Mouse (Mus musculus) forebrain, embryonic 15.5 days (tissue): Measurements from ENCODE around the gene Pappa2. TPM values are rescaled to one million over a fixed set of nuclear protein-coding genes. Genes with fewer than 3 reads are reported as not detected.
A peak's percentile ranks its signal among the peaks of the same experiment; 100 is the strongest.

Source experiments
- ATAC-seq: fragments of 200-750 bp; cut with Nextera tagmentation; replicated peaks from 2 replicates; pipeline ENCODE4 v1.8.0; 2017; ENCODE audit warnings: mild to moderate bottlenecking, moderate TSS enrichment, moderate library complexity
- H3K27ac ChIP-seq: fragments of 300-500 bp; sonication (generic); replicated peaks from 2 replicates; pipeline ENCODE4 v1.5.1; 2015; ENCODE audit warnings: mild to moderate bottlenecking, inconsistent platforms
- H3K27me3 ChIP-seq: fragments of 300-500 bp; sonication (generic); 2 replicates; pipeline ENCODE4 v1.6.1; 2015; ENCODE audit warnings: inconsistent platforms
- H3K36me3 ChIP-seq: fragments of 300-500 bp; sonication (generic); 2 replicates; pipeline ENCODE4 v1.6.1; 2015; ENCODE audit warnings: mild to moderate bottlenecking, inconsistent platforms
- H3K4me1 ChIP-seq: fragments of 300-500 bp; sonication (generic); 2 replicates; pipeline ENCODE4 v1.6.1; 2015; ENCODE audit warnings: inconsistent platforms
- H3K4me2 ChIP-seq: fragments of 300-500 bp; sonication (generic); replicated peaks from 2 replicates; pipeline ENCODE4 v1.6.1; 2015; ENCODE audit warnings: mild to moderate bottlenecking, inconsistent platforms
- H3K4me3 ChIP-seq: fragments of 300-500 bp; sonication (generic); 2 replicates; pipeline ENCODE4 v1.5.1; 2015; ENCODE audit warnings: mild to moderate bottlenecking, inconsistent platforms
- H3K9ac ChIP-seq: fragments of 300-500 bp; sonication (generic); replicated peaks from 2 replicates; pipeline ENCODE4 v1.6.1; 2015; ENCODE audit warnings: mild to moderate bottlenecking, inconsistent platforms
- H3K9me3 ChIP-seq: fragments of 300-500 bp; sonication (generic); 2 replicates; pipeline ENCODE4 v1.6.1; 2016; ENCODE audit warnings: inconsistent platforms
- WGBS: fragments of 180-500 bp; shearing (Covaris S2); methylation state at CpG from one replicate; pipeline ENCODE4 v1.1.7; 2015; ENCODE audit warnings: mixed read lengths; 5-methylcytosine and 5-hydroxymethylcytosine counted together
- polyA plus RNA-seq: library from polyadenylated mRNA; unstranded; fragments of >200 nt; fragmentation: Nextera tagmentation; extraction: Ambion mirVana; gene quantifications from 2 replicates; pipeline ENCODE4 v1.2.1, GENCODE M21; 2015

The Pappa2 gene
- 0.94 and 1.6 TPM in 2 replicates for polyA plus RNA-seq

DNA sequence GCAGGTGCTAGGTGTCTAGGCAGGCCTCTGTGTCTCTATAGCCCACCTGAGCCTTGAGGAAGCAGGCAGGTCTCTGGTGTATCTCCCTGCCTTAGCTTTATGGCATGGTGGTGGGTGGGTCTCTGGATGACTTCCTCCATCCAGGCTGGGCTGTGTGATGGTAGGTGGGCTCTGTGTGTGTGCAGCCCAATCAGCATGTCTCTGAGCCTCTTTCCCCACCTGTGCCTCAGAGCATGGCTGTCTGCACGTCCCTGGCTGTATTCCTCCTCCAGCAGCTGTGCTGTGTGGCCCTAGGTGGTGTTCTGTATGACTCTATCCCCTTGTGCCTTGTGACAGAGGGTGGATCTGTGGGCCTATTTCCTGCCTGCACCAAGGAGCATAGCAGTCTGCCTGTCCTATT is at the start of gene Pappa2:
TSS of gene Pappa2 (minus strand) at position 101 of the 400 bp plus-strand sequence.
- no peak for ATAC-seq
- Histone ChIP-seq H3K27ac (no peak within 1 kb of the TSS), H3K4me3 (no peak within 1 kb of the TSS), H3K9ac (no peak within 1 kb of the TSS), H3K27me3 (no peaks in the 10 kb centered on the region), H3K9me3 (no peaks in the 10 kb centered on the region), H3K4me1 (no peaks in the 10 kb centered on the region), H3K4me2 (no peak within 1 kb of the TSS), H3K36me3 (no peaks in the 10 kb centered on the region)
- WGBS = 57% methylated on average over 1 of the region's 1 CpGs

DNA sequence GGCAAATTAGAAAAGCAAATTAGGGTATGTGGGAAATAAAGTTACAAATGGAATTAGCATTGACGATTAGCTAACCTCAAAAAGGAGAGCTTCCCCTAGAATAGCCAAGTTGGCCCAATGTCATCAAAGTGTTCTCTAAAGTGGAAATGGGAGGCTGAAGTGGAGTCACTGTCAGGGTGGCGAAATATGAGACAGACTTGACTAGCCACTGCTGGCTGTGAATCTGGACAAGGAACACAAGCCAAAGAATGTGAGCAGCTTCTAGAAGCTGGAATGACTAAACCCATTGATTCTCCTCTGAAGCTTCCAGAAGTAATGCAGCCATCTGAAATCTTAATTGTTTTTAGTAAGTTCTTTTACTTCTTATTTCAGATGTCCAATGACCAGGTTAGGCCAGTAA is 48.8 kb upstream of the Pappa2 start:
- no peak overlapping the region for H3K27ac ChIP-seq
- no peaks in the 10 kb centered on the region for H3K27me3 ChIP-seq
- no peak overlapping the region for H3K4me3 ChIP-seq
- H3K9ac ChIP-seq = no peak overlapping the region
- no peak overlapping the region for H3K4me2 ChIP-seq
- ATAC-seq = no peak
- H3K36me3 ChIP-seq = no peaks in the 10 kb centered on the region
- 89% methylated on average over 2 of the region's 2 CpGs for WGBS
- H3K4me1 ChIP-seq = no peaks in the 10 kb centered on the region
- H3K9me3 ChIP-seq = no peaks in the 10 kb centered on the region

DNA sequence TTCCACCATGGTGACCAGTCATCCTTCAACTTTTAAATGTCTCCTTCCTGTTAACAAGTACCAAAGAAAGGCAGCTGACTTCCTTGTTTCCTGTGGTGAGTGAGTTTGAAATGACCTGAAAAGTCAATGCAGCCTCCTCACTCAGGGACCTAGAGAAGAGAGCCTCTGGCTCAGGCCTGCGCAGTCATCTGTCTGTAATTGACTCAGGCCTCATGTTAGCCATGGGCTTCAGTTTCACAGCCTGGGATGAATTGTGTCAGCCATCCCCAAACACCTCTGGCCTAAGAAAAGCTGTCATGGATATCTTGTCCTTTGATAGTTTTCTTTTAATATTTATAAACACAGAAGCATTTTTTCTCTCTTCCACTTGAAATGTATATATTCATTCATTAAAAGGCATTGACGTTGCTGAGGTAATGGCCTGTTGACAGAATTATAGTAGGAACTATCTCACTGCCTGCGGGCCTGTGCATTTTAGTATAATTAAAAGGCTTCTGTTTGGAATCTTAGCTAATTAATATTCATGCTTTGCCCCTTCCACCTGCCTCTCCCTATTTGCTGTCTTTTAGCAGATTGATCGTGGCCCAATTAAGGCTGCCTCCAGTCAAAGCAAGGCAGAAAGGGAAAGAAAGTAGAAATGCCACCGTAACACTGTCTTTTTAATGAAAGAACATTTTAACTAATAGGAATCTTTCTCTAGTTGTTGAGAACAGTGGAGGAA is 34.8 kb upstream of the Pappa2 start:
- Histone ChIP-seq H3K9ac (no peak overlapping the region), H3K4me2 (no peak overlapping the region), H3K27ac (peak overlapping the region; percentile 6; the same call in 1 of the 2 replicates), H3K27me3 (no peaks in the 10 kb centered on the region), H3K4me1 (peaks cover 15% of the 10 kb centered on the region), H3K36me3 (no peaks in the 10 kb centered on the region), H3K9me3 (no peaks in the 10 kb centered on the region), H3K4me3 (no peak overlapping the region)
- peak; percentile 97 for ATAC-seq
- WGBS = 9% methylated on average over 5 of the region's 5 CpGs

DNA sequence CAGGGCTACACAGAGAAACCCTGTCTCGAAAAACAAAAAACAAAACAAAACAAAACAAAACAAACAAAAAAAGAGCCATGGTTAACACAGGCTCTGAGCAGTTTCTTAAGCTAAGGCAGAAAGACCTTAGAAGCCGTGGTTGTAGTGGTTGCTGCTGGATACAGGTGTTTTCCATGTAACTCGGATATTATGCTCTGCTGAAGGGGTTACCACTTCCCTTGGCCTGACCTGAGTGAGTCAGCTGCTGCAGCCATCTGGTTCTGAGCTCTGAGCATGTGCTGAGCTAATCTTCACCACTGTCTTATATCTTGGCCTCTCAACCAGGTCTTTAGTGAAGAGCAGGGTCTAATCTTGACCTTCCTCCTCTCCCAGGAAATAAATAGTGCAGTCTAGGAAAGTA is 6.8 kb upstream of the Pappa2 start:
- H3K9me3 ChIP-seq = no peaks in the 10 kb centered on the region
- H3K4me3 ChIP-seq = no peak overlapping the region
- H3K4me2 ChIP-seq = no peak overlapping the region
- H3K27ac ChIP-seq = no peak overlapping the region
- WGBS = 86% methylated on average over 3 of the region's 3 CpGs
- no peaks in the 10 kb centered on the region for H3K4me1 ChIP-seq
- no peaks in the 10 kb centered on the region for H3K36me3 ChIP-seq
- ATAC-seq = no peak
- H3K27me3 ChIP-seq = no peaks in the 10 kb centered on the region
- H3K9ac ChIP-seq = no peak overlapping the region

DNA sequence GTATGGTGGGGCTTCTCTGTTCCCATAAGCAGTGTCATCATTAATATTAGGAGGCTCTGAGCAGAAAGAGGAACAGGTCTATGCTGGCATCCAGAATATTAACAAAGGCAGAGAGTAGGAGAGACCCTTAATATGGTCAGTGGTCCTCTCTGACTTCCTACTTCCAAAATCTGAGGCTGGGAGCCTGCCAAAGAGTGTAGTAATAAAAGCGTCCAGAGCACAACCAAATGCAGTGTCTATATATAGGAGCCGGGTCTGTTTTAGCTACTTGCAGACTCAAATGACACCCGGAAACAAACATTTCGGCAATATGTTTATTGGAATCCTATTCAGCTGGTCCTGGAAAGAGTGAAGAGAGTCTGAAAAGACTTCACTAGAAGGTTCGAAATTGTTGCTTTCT is 17.9 kb downstream of the Pappa2 start:
- Histone ChIP-seq H3K27ac (no peak overlapping the region), H3K4me1 (peaks cover 21% of the 10 kb centered on the region), H3K27me3 (no peaks in the 10 kb centered on the region), H3K4me3 (no peak overlapping the region), H3K36me3 (no peaks in the 10 kb centered on the region), H3K4me2 (no peak overlapping the region), H3K9me3 (no peaks in the 10 kb centered on the region), H3K9ac (no peak overlapping the region)
- WGBS = 71% methylated on average over 5 of the region's 5 CpGs
- no peak for ATAC-seq

DNA sequence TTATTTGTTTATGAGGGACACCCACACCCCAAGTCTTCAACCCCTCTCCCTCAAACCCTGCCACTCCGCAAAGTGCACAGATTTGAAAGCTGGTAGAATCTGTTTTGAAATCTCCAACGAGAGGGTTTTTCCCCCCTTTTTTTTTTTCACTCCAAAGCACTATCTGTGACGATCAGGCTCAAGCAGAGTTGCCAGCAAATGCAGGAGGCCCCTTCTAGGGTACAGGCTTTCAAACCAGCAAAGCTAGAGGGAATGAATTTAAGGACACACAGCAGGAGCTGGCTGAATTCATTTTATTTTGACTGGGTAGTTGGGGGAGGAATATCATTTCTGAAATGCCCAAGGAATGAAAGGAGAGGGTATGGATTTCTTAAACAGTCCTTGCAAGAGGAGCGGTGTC is 19.3 kb downstream of the Pappa2 start:
- peak overlapping the region; percentile 72 for H3K27ac ChIP-seq
- peak overlapping the region; percentile 32 for H3K4me2 ChIP-seq

DNA sequence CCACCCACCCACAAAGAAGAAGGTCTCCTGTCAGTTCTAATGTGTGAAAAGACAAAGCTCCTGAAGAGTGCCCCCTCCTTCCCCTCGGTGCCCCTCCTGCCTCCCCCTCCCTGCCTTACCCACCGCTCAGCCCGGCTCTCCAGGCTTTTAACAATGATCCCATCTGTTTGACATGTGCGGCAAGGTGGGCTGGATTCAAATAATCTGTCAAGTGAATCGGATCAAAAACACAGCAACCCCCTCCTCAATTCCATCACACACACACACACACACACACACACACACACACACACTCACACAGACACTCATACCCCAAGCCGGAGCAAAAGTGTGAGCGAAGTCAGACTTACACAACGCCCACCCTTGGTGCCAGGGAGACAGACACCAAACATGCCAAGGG is 19.7 kb downstream of the Pappa2 start:
- H3K36me3 ChIP-seq = no peaks in the 10 kb centered on the region
- ATAC-seq = peak; percentile 79
- H3K9me3 ChIP-seq = no peaks in the 10 kb centered on the region
- peak overlapping the region; percentile 10 for H3K4me3 ChIP-seq
- 7% methylated on average over 8 of the region's 8 CpGs for WGBS
- no peak overlapping the region for H3K9ac ChIP-seq
- peaks cover 21% of the 10 kb centered on the region for H3K4me1 ChIP-seq
- peak overlapping the region; percentile 72 for H3K27ac ChIP-seq
- peak overlapping the region; percentile 32 for H3K4me2 ChIP-seq
- H3K27me3 ChIP-seq = no peaks in the 10 kb centered on the region

More for the DNA sequence above, 19.3 kb downstream of the Pappa2 start:
- peak; percentile 44 for ATAC-seq
- H3K9me3 ChIP-seq = no peaks in the 10 kb centered on the region
- H3K4me3 ChIP-seq = peak overlapping the region; percentile 10
- WGBS = 20% methylated on average over 4 of the region's 4 CpGs
- H3K27me3 ChIP-seq = no peaks in the 10 kb centered on the region
- no peaks in the 10 kb centered on the region for H3K36me3 ChIP-seq
- H3K4me1 ChIP-seq = peaks cover 21% of the 10 kb centered on the region
- H3K9ac ChIP-seq = no peak overlapping the region

DNA sequence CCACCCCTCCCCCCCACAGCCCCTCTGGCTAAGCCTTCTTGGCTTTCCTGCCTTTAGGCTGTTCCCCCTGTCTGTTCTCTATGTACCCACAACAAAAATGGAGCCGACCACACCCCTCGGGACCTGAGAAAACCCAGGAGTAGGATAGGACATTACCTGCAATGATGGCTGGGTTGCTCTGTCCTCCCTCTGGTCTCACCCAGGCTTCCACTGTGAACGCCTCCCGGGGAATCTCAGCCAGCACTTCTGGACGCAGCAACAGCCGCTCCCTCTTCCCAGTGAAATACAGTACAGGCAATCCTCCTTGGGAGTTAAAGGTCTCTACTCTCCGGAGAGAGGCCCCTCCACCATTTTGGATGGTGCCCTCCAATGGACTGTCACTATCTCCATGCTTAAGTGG is 23.9 kb downstream of the Pappa2 start:
- Histone ChIP-seq H3K9ac (no peak overlapping the region), H3K4me3 (no peak overlapping the region), H3K36me3 (no peaks in the 10 kb centered on the region), H3K4me2 (no peak overlapping the region), H3K9me3 (no peaks in the 10 kb centered on the region), H3K27me3 (no peaks in the 10 kb centered on the region), H3K4me1 (peaks cover 27% of the 10 kb centered on the region), H3K27ac (no peak overlapping the region)
- 91% methylated on average over 7 of the region's 7 CpGs for WGBS
- no peak for ATAC-seq

DNA sequence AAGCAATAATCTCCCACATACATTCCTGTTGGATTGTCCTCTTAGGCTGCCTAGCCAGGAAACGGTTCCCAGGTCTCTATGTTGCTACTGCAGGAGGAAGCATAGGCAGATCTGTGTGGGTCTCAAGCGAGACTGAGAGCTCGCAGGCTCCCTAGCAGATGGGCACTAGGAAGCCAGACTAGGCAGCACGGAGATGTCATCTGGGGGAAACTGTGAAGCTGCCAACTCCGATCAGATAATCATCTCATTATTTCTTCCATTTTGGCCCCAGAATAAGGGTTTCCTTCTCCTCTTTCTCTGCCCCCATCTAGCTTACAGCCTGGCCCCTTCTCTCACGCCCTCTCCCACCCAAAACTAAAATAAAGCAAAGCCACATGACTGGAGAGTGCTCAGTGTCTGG is 25.5 kb downstream of the Pappa2 start:
- Histone ChIP-seq H3K27ac (peak overlapping the region; percentile 64), H3K27me3 (no peaks in the 10 kb centered on the region), H3K9me3 (no peaks in the 10 kb centered on the region), H3K36me3 (no peaks in the 10 kb centered on the region), H3K4me1 (peaks cover 14% of the 10 kb centered on the region), H3K4me2 (no peak overlapping the region), H3K4me3 (no peak overlapping the region), H3K9ac (no peak overlapping the region)
- WGBS = 56% methylated on average over 6 of the region's 6 CpGs
- ATAC-seq = peak; percentile 72

DNA sequence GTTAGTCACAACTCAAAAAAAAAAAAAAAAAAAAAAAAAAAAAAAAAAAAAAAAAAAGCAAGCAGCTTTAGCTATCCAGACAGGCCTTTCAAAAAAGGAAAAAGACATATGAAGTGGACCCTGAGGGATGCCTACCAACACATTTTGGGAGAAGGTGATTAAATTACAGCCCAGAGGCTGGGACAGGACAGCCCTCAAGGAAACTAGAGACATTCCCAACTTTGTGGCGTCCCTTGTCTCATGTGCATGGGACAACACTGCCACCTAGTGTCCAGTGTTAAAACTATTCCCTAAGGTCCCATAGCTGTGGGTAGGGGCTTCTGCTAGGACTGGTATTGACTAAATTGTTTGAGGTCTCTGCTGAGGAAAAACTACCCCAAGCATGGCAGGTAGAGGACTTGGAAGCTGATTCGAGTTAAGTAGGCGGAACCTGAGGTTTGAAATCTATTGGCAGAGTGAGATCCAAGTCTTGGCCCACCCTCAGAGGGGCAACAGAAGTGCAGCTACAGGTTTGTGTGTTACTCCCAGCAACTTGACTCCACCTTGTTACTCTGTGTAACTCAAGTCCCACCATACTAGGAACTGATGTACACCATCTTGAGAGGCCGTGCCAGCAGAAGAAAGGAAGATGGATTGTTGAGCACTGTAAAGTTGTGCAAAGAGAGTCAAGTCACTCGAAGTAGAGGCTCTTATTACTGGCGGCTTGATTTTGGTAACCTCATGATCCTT is 26.6 kb downstream of the Pappa2 start:
- WGBS = 45% methylated on average over 6 of the region's 6 CpGs
- Histone ChIP-seq H3K9ac (no peak overlapping the region), H3K9me3 (no peaks in the 10 kb centered on the region), H3K4me3 (no peak overlapping the region), H3K27me3 (no peaks in the 10 kb centered on the region), H3K4me2 (no peak overlapping the region), H3K27ac (no peak overlapping the region), H3K4me1 (peaks cover 10% of the 10 kb centered on the region), H3K36me3 (no peaks in the 10 kb centered on the region)
- ATAC-seq = peak; percentile 84

DNA sequence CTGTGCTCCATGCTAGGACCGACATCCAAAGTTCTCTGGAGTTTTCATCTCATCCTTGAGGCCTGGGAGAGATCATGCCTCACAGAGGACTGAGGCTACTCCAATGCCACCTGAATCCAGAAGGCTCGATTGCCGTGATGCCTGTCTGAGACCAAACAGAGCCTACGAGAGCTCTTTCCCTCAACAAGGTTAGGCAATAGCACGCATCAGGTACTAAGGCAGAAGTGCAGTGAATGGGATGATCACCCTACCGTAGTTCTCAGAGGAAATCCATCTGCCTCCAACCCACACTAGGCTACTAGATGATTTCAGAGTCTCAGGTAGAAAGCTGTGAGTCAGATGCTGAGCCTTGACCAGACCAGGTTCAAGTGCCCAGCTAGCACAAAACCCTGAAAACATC is 31.2 kb downstream of the Pappa2 start:
- no peak for ATAC-seq
- H3K4me1 ChIP-seq = peaks cover under 1% of the 10 kb centered on the region; the same call in 1 of the 2 replicates

DNA sequence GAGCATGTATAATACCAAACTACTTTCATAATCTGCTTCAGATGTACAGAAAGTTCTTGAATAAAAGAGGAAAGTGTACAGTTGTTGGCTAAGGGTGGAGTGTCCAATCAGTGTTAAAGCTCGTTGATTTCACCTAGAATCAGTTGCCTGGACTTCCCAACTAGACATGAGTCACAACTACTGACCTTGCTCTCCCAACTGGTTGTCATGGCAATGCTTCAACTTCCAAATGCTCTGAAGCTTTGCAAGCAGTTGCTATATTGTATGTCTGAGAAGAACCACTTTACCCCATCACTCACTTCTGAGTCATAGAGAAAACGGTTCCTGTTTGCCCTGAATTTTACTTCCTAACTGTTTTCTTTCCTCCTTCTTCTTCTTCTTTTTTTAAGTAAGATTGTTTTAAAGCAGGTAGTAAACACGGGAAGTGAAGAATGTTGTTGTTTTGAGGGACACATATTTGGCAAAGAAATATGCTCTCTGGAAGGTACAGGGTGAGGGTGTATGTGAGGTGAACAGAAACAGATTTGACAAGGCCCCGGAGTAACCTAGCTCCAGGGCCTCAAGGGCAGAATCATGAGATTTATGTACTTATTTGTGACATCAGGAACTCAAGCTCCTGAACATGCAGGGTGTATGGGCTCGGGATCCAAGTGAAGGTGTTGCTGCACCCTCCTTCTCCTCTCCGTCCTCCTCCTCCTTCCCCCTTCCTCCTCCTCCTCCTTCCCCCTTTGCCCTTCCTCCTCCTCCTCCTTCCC is 32.1 kb downstream of the Pappa2 start:
- no peaks in the 10 kb centered on the region for H3K9me3 ChIP-seq
- no peak overlapping the region for H3K4me3 ChIP-seq
- no peaks in the 10 kb centered on the region for H3K4me1 ChIP-seq
- H3K9ac ChIP-seq = no peak overlapping the region
- no peaks in the 10 kb centered on the region for H3K27me3 ChIP-seq
- H3K4me2 ChIP-seq = no peak overlapping the region
- ATAC-seq = no peak
- H3K36me3 ChIP-seq = no peaks in the 10 kb centered on the region
- H3K27ac ChIP-seq = no peak overlapping the region
- WGBS = 84% methylated on average over 6 of the region's 6 CpGs

More for the DNA sequence above, 31.2 kb downstream of the Pappa2 start:
- H3K9ac ChIP-seq = no peak overlapping the region
- H3K4me3 ChIP-seq = no peak overlapping the region
- no peaks in the 10 kb centered on the region for H3K27me3 ChIP-seq
- H3K36me3 ChIP-seq = no peaks in the 10 kb centered on the region
- H3K4me2 ChIP-seq = no peak overlapping the region
- H3K9me3 ChIP-seq = no peaks in the 10 kb centered on the region
- WGBS = 94% methylated on average over 6 of the region's 6 CpGs
- no peak overlapping the region for H3K27ac ChIP-seq
